Comparison of ENCODE assay signal across 19 mouse cellular contexts in genomic region chr1:135250706-135251105, GRCm38 (mm10). TPM values are rescaled to one million over a fixed set of nuclear protein-coding genes. Genes with fewer than 3 reads are reported as not detected.
DNase-seq lines count a peak whose midpoint lies in the region; ATAC-seq lines count a peak whose summit lies in the region.
"Had no signal": no experiment of that assay in that cellular context is flagged by ENCODE, and none has a peak within 500 bp of the region (broad histone marks: within the 10 kb centered on the region; RNA-seq: fewer than 3 reads in every experiment).

No protein-coding gene starts in this region.

- H3K4me2 ChIP-seq in liver, embryonic 12.5 days, result peak overlapping the region; percentile 56
- H3K4me2 ChIP-seq in stomach, embryonic 16.5 days (ENCODE audit: low read depth, low read length), result no peak overlapping the region
- H3K4me2 ChIP-seq in forebrain, embryonic 15.5 days (replicated peaks), result no peak overlapping the region
- H3K4me2 ChIP-seq: midbrain, embryonic 13.5 days had no signal

- ATAC-seq in common myeloid progenitor, adult 5-6 weeks (replicated peaks; ENCODE audit: low read depth, poor library complexity, severe bottlenecking), result peak; percentile 55; the same call in 1 of the 2 replicates
- ATAC-seq in liver, embryonic 12.5 days, result peak; percentile 100
- ATAC-seq in stomach, embryonic 16.5 days (ENCODE audit: insufficient read depth, low FRiP score), result peak; percentile 90
- ATAC-seq in forebrain, embryonic 15.5 days (replicated peaks), result no peak
- ATAC-seq: midbrain, embryonic 13.5 days had no signal

- peak overlapping the region; percentile 88 for H3K27ac ChIP-seq in liver, embryonic 12.5 days
- peak overlapping the region; percentile 82 for H3K27ac ChIP-seq in stomach, embryonic 16.5 days (ENCODE audit: low read length)
- H3K27ac ChIP-seq in forebrain, embryonic 15.5 days (replicated peaks), result no peak overlapping the region
- H3K27ac ChIP-seq: midbrain, embryonic 13.5 days had no signal

- H3K4me1 ChIP-seq in liver, embryonic 12.5 days, result peaks cover 52% of the 10 kb centered on the region
- H3K4me1 ChIP-seq in stomach, embryonic 16.5 days (ENCODE audit: control insufficient read depth, insufficient read depth, low read length), result peaks cover 6% of the 10 kb centered on the region; the same call in 1 of the 2 replicates
- peaks cover 7% of the 10 kb centered on the region for H3K4me1 ChIP-seq in forebrain, embryonic 15.5 days

- H3K27me3 ChIP-seq in liver, embryonic 12.5 days (replicated peaks), result peaks cover 20% of the 10 kb centered on the region
- no peaks in the 10 kb centered on the region for H3K27me3 ChIP-seq in stomach, embryonic 16.5 days (ENCODE audit: control insufficient read depth, insufficient read depth, low read length)
- no peaks in the 10 kb centered on the region for H3K27me3 ChIP-seq in forebrain, embryonic 15.5 days

- no peaks in the 10 kb centered on the region for H3K9me3 ChIP-seq in liver, embryonic 12.5 days (replicated peaks)
- H3K9me3 ChIP-seq in stomach, embryonic 16.5 days (replicated peaks; ENCODE audit: control insufficient read depth, low read length), result no peaks in the 10 kb centered on the region
- H3K9me3 ChIP-seq in forebrain, embryonic 15.5 days, result no peaks in the 10 kb centered on the region
- H3K9me3 ChIP-seq: limb, embryonic 10.5 days; midbrain, embryonic 13.5 days had no signal

- H3K4me3 ChIP-seq in liver, embryonic 12.5 days, result peak overlapping the region; percentile 8; the same call in 1 of the 2 replicates
- H3K4me3 ChIP-seq in stomach, embryonic 16.5 days (replicated peaks; ENCODE audit: low read length), result no peak overlapping the region
- no peak overlapping the region for H3K4me3 ChIP-seq in forebrain, embryonic 15.5 days
- H3K4me3 ChIP-seq: limb, embryonic 10.5 days; midbrain, embryonic 13.5 days had no signal

- peak; percentile 12 for DNase-seq in spleen, adult 12 weeks (ENCODE audit: low spot score)
- no peak for DNase-seq in spleen, postnatal 14 days (ENCODE audit: low spot score in 2 of 2)
- no peak for DNase-seq in embryo, embryonic 10 days (ENCODE audit: low spot score)
- DNase-seq in right cerebral cortex, postnatal 4 days, result no peak
- DNase-seq: adrenal gland, postnatal 14 days; B cell, adult 2 months; cerebellum, adult 11 months; embryo, embryonic 11 days; heart, adult 11 months; kidney, adult 9 months; lung, postnatal 10 days; thymus, postnatal 25 days had no signal

- no peaks in the 10 kb centered on the region for H3K36me3 ChIP-seq in liver, embryonic 12.5 days
- no peaks in the 10 kb centered on the region for H3K36me3 ChIP-seq in stomach, embryonic 16.5 days (ENCODE audit: control insufficient read depth, insufficient read depth, low read length)
- H3K36me3 ChIP-seq in forebrain, embryonic 15.5 days, result no peaks in the 10 kb centered on the region
- H3K36me3 ChIP-seq: limb, embryonic 10.5 days; midbrain, embryonic 13.5 days had no signal

- 6% methylated on average over 2 of the region's 3 CpGs for WGBS in liver, embryonic 12.5 days (ENCODE audit: insufficient replicate concordance)
- WGBS in stomach, embryonic 16.5 days, result 36% methylated on average over 3 of the region's 3 CpGs
- 91% methylated on average over 2 of the region's 3 CpGs for WGBS in forebrain, embryonic 15.5 days

- no peak overlapping the region for H3K9ac ChIP-seq in liver, embryonic 12.5 days
- H3K9ac ChIP-seq in stomach, embryonic 16.5 days (ENCODE audit: low read length), result no peak overlapping the region
- H3K9ac ChIP-seq in forebrain, embryonic 15.5 days (replicated peaks), result no peak overlapping the region
- H3K9ac ChIP-seq: midbrain, embryonic 13.5 days had no signal

RNA-seq across cellular contexts. Expression of gene Elf3, which starts 7.7 kb away (rescaled TPM):
- total RNA-seq in common myeloid progenitor, adult 5-6 weeks (2017), result not detected in 2 replicates
- 1.1 and 1.8 TPM in 2 replicates for polyA plus RNA-seq in liver, embryonic 12.5 days (2016; fragmentation: Nextera tagmentation; extraction: Ambion mirVana)
- polyA plus RNA-seq in stomach, embryonic 16.5 days (2015; fragmentation: Nextera tagmentation; extraction: Ambion mirVana), result 161 and 211 TPM in 2 replicates
- polyA plus RNA-seq in forebrain, embryonic 15.5 days (2015; fragmentation: Nextera tagmentation; extraction: Ambion mirVana), result 0.28 and 0.43 TPM in 2 replicates
- total RNA-seq: hematopoietic stem cell, adult 5-6 weeks had no signal

RNA-seq across cellular contexts. Expression of gene Rnpep, which starts 33.2 kb away (rescaled TPM):
- total RNA-seq in common myeloid progenitor, adult 5-6 weeks (2017), result 34.2 and 51.4 TPM in 2 replicates
- 36.6 and 38.6 TPM in 2 replicates for polyA plus RNA-seq in liver, embryonic 12.5 days (2016; fragmentation: Nextera tagmentation; extraction: Ambion mirVana)
- 129 and 131 TPM in 2 replicates for polyA plus RNA-seq in stomach, embryonic 16.5 days (2015; fragmentation: Nextera tagmentation; extraction: Ambion mirVana)
- polyA plus RNA-seq in forebrain, embryonic 15.5 days (2015; fragmentation: Nextera tagmentation; extraction: Ambion mirVana), result 96.0 and 98.8 TPM in 2 replicates

Comparison
In these comparisons a context has a peak if more than half of its experiments do, and no peak if none do; other contexts are left out.
1. RNA of gene Elf3, which starts 7.7 kb away (polyA plus RNA-seq): 161 to 211 TPM in stomach, embryonic 16.5 days; 1.1 to 1.8 TPM in liver, embryonic 12.5 days and 0.28 to 0.43 TPM in forebrain, embryonic 15.5 days; every median in the first group is over 10 times any median in the second.